Mouse (Mus musculus) CH12.LX (cell line): Measurements from ENCODE around the gene Tshr.
A peak's percentile ranks its signal among the peaks of the same experiment; 100 is the strongest.

ENCODE experiments used
- CTCF ChIP-seq, 2 experiments: IDR thresholded peaks in 1 of 2; conservative IDR thresholded peaks in 1 of 2; 2 replicates each; pipeline ENCODE4 v1.5.1; 2011 to 2012; ENCODE audit warnings: low read depth in 2 of 2, low read length in 2 of 2, improper control_type of control experiment in 1 of 2, inconsistent platforms in 1 of 2, mild to moderate bottlenecking in 1 of 2, moderate library complexity in 1 of 2
- HCFC1 ChIP-seq: IDR thresholded peaks from 2 replicates; pipeline ENCODE4 v1.6.1; 2012; ENCODE audit warnings: low read depth, mild to moderate bottlenecking, inconsistent platforms, low read length, improper control_type of control experiment
- MEF2A ChIP-seq: IDR thresholded peaks from 2 replicates; pipeline ENCODE4 v1.6.1; 2014; ENCODE audit warnings: low read depth, mild to moderate bottlenecking, inconsistent platforms, low read length, improper control_type of control experiment, borderline replicate concordance
- MYC ChIP-seq: IDR thresholded peaks from 2 replicates; pipeline ENCODE4 v1.6.1; 2011; ENCODE audit warnings: low read depth, mild to moderate bottlenecking, improper control_type of control experiment, low read length
- POLR2A ChIP-seq: IDR thresholded peaks from 2 replicates; pipeline ENCODE4 v1.6.1; 2011; ENCODE audit warnings: low read depth, mild to moderate bottlenecking, improper control_type of control experiment, low read length
- RCOR1 ChIP-seq: conservative IDR thresholded peaks from 2 replicates; pipeline ENCODE4 v1.6.1; 2012; ENCODE audit warnings: low read depth, mild to moderate bottlenecking, inconsistent platforms, low read length, improper control_type of control experiment
- ZMIZ1 ChIP-seq: IDR thresholded peaks from 2 replicates; pipeline ENCODE4 v1.6.1; 2012; ENCODE audit warnings: low read depth, mild to moderate bottlenecking, inconsistent platforms, low read length, improper control_type of control experiment

- TF ChIP-seq ZMIZ1 (no peak), MEF2A (no peak), HCFC1 (no peak), POLR2A (no peak), RCOR1 (no peak), MYC (0 out of 2 replicates have a peak, but pooled peaks have one; percentile 40), CTCF (conservative IDR thresholded peaks at IDR 0.05 in 1 of 2, IDR thresholded peaks at IDR 0.05 in 1 of 2; ENCODE audit: low read depth in 2 of 2, low read length in 2 of 2) (no peak)
Measured at GRCm38 (mm10) chr12:91589542-91589846, 205.1 kb downstream of the Tshr start.
